Mouse (Mus musculus) CH12.LX (cell line): ENCODE data around the gene Gpr137b.
"Not testable (repeated sequence)": the region's sequence is repeated elsewhere in the genome, so short reads cannot be mapped to it uniquely, and the experiment has no call there.

Experiments used
- CTCF ChIP-seq, 2 experiments: IDR thresholded peaks in 1 of 2; conservative IDR thresholded peaks in 1 of 2; 2 replicates each; pipeline ENCODE4 v1.5.1; 2011 to 2012; ENCODE audit warnings: low read depth in 2 of 2, low read length in 2 of 2, improper control_type of control experiment in 1 of 2, inconsistent platforms in 1 of 2, mild to moderate bottlenecking in 1 of 2, moderate library complexity in 1 of 2
- EP300 ChIP-seq: IDR thresholded peaks from 2 replicates; pipeline ENCODE4 v1.6.1; 2011; ENCODE audit warnings: low read length, improper control_type of control experiment
- MAZ ChIP-seq: IDR thresholded peaks from 2 replicates; pipeline ENCODE4 v1.6.1; 2012; ENCODE audit warnings: low read depth, mild to moderate bottlenecking, inconsistent platforms, low read length, improper control_type of control experiment, moderate library complexity
- NRF1 ChIP-seq: IDR thresholded peaks from 2 replicates; pipeline ENCODE4 v1.6.1; 2014; ENCODE audit warnings: low read depth, mild to moderate bottlenecking, inconsistent platforms, low read length, improper control_type of control experiment, moderate library complexity
- PAX5 ChIP-seq: IDR thresholded peaks from 2 replicates; pipeline ENCODE4 v1.6.1; 2012; ENCODE audit warnings: low read length, inconsistent platforms, mixed read lengths
- POLR2A ChIP-seq: IDR thresholded peaks from 2 replicates; pipeline ENCODE4 v1.6.1; 2011; ENCODE audit warnings: low read depth, mild to moderate bottlenecking, improper control_type of control experiment, low read length
- POLR2AphosphoS2 ChIP-seq: IDR thresholded peaks from 2 replicates; pipeline ENCODE4 v1.6.1; 2011; ENCODE audit warnings: low read depth, low read length, improper control_type of control experiment

DNA sequence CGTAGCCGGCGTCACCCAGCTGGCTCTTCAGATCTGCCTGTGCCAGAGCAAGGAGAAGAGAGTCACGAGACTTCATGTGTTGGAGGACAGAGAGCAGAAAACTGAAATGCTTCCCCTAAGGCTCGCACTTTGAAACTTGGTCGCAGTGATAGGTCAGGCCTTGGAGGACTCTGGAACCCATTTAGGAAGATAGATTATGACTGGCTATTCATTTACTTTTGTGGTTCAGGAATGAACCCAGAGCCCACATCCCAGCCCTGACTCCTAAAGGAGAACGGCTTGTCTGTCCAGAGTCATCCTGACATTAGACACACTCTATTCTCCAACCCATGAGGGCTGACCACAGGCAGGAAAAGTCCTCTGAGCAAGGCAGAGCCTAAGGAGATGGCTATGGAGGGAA is 30.3 kb downstream of the Gpr137b start:
- not testable (repeated sequence) for TF ChIP-seq CTCF (conservative IDR thresholded peaks at IDR 0.05 in 1 of 2, IDR thresholded peaks at IDR 0.05 in 1 of 2; ENCODE audit: low read depth in 2 of 2, low read length in 2 of 2); MAZ; EP300; POLR2A; PAX5; NRF1; POLR2AphosphoS2
